Mouse (Mus musculus) kidney, adult 18-20 months (tissue): ENCODE measurements around the gene Sema4b.
A peak's percentile ranks its signal among the peaks of the same experiment; 100 is the strongest.

Source experiments
- DNase-seq: peaks from one replicate; pipeline ENCODE4 v3.0.0; 2021

The Sema4b gene

GRCm38 (mm10) chr7:80198863-80199262 lies 12.2 kb downstream of the Sema4b start:
- no peak for DNase-seq

DNA sequence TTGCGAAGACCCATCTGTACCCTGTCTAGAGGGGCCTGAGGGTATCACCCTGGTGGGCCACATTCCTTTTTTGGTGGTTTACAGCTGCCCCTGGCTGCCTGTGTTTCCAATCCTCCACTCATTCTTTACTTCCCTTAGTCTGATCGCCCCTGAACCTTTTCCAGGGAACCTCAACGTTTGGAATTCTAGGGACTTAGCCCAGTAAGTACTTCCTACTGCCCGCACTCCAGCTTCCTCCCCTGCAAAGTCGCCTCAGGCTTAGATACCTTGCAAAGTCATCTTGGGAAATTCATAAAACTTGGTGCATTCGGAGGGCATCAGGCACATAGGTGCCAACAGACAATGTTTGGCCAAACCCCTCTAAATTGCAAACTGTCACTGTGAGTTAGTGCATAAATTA lies 12.6 kb downstream of the Sema4b start:
- no peak for DNase-seq

DNA sequence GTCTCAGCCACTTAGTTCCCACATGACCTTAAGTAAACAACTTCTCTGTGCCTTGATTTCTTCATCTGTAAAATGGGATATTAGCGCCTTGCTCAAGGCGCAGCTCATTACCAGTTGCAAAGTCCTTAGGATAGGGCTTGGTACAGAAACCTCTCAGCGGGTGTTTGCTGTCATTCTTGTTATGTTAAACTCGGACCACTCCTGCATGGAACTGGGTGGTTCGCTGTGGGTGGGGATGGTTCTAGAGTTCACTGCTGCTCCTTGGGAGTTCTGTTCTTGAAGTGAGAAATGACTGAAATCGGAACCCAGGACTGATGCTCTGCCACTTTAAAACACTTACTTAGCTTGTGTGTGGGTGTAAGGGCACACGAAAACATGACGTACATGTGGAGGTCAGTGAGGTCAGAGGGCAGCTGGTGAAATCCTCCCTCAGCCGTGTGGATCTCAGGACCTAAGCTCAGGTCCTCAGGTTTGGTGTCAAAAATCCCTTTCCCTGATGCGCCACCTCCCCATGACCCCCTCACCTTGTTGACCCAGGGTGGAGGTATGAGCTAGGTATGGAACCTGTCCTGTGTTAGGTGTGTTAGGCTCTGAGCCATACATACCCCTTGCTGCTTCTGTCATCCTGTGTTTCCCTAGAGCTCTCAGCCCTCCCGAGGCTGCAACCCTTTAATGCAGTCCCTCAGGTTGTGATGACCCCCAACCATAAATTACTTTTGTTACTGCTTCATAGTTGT lies 13.4 kb downstream of the Sema4b start:
- DNase-seq = no peak

DNA sequence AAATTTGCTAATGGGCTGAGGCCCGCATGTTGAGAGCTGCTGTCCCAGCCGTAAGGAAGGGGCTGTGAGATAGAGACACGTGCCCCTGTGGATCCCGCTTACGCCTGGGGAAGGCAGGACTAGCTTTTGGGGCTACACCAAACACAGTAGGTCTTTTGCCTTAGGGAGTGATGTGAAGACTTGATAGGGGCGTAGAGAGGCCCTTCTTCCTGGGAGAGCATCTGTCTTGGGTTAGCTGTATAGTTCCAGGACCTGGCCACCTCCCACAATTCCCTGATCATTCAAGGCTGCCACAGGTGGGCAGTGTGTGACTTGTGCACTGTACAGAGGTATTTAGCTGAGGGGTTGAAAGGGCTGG lies 13.9 kb downstream of the Sema4b start:
- no peak for DNase-seq

- no peak for DNase-seq
Observed at GRCm38 (mm10) chr7:80200963-80201539, 14.4 kb downstream of the Sema4b start.

DNA sequence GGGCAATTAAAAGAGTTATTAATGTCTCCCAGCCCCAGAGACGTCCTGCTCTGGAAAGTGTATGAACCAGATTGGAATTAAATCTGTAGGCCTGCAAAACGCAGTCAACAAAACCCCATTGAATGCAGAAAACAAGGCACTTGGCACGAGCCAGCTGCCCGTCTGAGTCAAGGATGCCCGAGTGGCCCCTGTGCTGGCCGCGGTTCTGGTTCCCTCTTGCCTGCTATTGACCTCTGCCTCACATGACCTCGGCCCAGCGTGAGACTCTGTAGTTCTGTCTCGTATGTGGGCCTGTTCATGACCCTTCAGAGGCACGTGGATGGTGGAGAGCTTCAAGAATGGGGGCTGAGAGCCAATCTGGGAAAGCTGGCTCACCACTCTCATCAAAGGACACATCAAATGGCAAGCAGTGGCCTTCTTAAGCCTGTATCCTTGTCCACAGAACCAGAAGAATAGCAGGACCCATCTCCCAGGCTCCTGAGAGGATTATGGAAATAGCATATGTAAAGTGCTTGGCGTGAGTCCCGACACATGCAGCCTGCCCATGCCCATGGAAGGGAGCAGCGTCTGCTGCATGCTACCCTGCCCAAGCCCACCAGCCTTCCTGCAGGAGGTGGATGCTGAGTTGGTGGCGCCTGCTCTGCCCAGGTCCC lies 15.4 kb downstream of the Sema4b start:
- peak; percentile 47 for DNase-seq

DNA sequence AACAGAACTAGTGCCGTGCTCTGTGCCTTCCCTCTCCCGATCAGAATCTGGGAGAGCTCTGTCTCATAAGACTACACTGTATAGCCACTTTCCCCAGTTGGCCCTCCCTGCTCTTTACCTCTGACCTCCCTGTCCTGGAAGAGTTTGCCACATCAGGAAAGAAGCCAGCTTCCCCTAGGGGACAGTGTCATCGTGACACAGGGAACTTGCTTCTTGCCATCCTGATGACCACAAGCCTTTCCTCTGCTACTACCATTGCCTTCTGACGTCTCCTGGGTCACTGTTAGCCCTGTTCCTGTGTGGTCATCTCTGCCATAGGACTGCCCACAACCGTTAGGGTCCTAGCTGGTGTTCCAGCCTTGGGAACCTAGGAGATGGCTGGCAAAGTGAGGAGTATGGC lies 16.3 kb downstream of the Sema4b start:
- DNase-seq = no peak

DNA sequence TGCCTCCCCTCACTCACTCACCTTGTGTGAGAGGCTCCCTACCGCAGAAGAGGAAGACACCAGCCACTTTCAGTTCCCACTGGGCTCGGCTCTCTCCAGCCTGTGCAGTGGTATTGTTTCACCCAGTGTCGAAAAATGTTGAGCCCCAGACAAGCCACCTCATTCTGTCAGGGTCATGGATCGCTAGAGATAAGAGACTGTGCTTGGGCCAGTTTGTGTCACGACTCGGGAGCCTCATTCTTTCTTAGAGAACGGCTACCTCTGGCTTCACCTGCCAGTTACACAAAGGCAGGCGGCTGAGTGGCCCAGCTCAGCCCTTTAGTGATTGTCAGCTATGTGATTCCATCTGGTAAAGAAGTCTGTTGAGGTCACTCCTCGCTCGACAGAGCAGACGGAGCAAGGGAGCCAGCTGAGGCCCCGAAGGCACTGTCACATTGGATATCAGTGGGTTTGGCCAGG lies 17.0 kb downstream of the Sema4b start:
- no peak for DNase-seq

- no peak for DNase-seq
Observed at GRCm38 (mm10) chr7:80204362-80204761, 17.7 kb downstream of the Sema4b start.

GRCm38 (mm10) chr7:80204961-80205360 lies 18.3 kb downstream of the Sema4b start:
- no peak for DNase-seq

GRCm38 (mm10) chr7:80205705-80206589 lies 19.3 kb downstream of the Sema4b start:
- no peak for DNase-seq

- peak; percentile 62 for DNase-seq
Observed at GRCm38 (mm10) chr7:80207314-80207731, 20.7 kb downstream of the Sema4b start.

DNA sequence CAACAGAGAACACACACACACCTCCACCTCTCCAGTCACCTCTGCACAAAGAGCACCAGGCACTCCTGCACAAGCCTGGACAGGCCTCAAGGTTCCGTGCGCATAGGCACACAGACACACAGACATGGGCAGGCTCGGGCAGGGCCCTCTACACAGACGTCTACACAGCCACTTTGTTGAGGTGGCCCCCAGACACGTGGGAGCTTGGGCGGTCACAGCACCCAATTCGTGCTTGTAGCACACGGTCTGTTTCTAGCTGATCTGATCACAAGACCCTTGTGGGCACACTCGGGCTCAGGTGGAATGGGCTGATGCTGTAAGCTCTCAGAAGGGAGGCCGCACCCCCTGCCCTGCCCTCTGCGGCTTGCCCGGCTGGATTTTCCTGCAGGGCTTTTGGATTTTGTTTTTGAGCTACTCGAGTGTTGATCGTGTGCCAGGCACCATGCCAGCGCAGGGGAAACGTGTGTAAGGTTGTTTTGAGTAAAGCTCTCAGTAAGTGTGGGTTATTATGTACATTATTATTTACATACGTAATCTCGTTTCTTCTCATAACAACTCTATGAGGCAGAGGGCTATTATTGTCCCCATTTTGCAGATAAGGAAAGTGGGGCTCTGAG lies 21.5 kb downstream of the Sema4b start:
- peak; percentile 60 for DNase-seq

DNA sequence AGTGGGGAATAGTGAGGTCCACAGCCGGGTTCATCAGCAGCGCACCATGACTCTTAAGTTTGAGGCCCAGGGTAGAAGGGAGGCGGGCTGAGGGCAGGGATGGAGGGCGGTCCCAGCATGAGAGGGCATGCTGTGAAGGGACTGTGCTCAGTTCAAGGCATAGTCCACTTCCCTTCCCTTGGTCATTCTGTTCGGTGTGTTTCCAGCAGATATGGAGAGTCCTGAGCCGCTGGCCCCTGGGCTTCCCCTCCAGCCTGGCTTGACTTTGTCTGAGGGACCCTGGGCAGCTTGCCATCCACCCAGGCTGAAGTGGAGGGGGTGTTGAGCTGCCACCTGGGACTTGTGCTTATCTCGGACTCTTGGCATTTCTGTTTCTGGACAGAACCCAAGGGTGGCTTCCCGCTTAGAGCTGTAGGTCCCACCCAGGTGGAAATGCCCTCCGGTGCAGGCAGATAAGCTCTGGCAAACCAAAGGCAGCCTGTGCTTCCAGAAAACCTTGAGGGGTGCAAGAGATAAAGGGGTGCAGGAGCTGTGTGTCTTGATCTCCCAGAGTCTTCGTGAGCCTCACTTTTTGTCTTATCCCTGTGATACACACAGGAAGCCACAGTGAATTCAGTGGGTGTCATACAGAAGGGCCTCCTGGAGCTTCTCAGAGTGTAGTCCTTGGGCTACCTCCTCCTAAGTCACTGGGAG lies 22.2 kb downstream of the Sema4b start:
- DNase-seq = peak; percentile 58

GRCm38 (mm10) chr7:80209669-80210068 lies 23.0 kb downstream of the Sema4b start:
- DNase-seq = no peak

- DNase-seq = no peak
Observed at GRCm38 (mm10) chr7:80210982-80211381, 24.3 kb downstream of the Sema4b start.

- DNase-seq = no peak
Observed at GRCm38 (mm10) chr7:80213604-80214003, 27.0 kb downstream of the Sema4b start.

GRCm38 (mm10) chr7:80214459-80214858 lies 27.8 kb downstream of the Sema4b start:
- no peak for DNase-seq

GRCm38 (mm10) chr7:80215398-80215797 lies 28.8 kb downstream of the Sema4b start:
- peak; percentile 83 for DNase-seq

- peak; percentile 43 for DNase-seq
Observed at GRCm38 (mm10) chr7:80216566-80216965, 29.9 kb downstream of the Sema4b start.

DNA sequence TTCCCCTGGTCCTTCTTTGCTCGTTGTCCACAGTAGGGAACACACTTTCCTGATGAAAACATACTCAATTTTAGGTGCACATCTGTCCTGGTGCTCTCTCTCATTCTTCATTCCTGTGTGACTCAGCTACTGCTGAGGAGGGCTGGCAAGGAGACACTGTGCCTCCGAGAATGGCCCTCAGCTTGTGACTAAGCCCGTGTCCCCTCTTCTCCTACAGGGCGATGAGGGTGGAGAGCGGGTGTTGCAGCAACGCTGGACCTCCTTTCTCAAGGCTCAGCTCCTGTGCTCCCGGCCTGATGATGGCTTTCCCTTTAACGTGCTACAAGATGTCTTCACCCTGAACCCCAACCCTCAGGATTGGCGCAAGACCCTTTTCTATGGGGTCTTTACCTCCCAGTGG lies 32.0 kb downstream of the Sema4b start:
- no peak for DNase-seq

- DNase-seq = no peak
Observed at GRCm38 (mm10) chr7:80220237-80220797, 33.7 kb downstream of the Sema4b start.
